Mouse (Mus musculus): Measurements from ENCODE around the gene Dlx4.

GRCm38 (mm10) chr11:95184561-95184960 lies 38.5 kb upstream of the Dlx4 start:
- TF ChIP-seq POLR2A (IDR thresholded peaks at IDR 0.05; ENCODE audit: low read depth, low read length) (no peak), CTCF (IDR thresholded peaks at IDR 0.05; ENCODE audit: borderline replicate concordance, insufficient read depth, low read length) (no peak)

All from embryonic fibroblast, embryonic 13.5 days (primary cell).